Comparison of ENCODE assay signal across 11 mouse cellular contexts in the genomic region with DNA sequence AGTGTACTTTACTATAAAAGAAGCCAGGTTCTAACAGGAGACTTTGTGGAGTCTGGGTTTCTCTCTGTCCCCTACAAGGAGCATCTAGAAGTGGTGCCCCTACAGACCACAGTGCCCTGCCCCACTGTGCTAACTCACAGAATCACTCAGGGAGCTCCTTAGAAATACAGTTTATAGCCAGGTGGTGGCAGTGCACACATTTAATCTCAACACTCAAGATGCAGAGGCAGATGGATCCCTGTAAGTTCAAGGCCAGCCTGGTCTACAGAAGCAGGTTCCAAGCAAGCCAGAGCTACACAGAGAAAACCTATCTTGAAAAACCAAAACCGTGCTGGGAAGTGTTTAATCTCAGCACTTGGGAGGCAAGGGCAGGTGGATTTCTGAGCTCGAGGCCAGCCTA. TPM values are rescaled to one million over a fixed set of nuclear protein-coding genes. Genes with fewer than 3 reads are reported as not detected.
DNase-seq lines count a peak whose midpoint lies in the region; ATAC-seq and TF ChIP-seq lines count a peak whose summit lies in the region.
"Had no signal": no experiment of that assay in that cellular context is flagged by ENCODE, and none has a peak within 500 bp of the region (broad histone marks: within the 10 kb centered on the region; RNA-seq: fewer than 3 reads in every experiment).

No protein-coding gene starts in this region.

- DNase-seq in 416B (ENCODE audit: low read depth) (peak; percentile 62), MN1 (ENCODE audit: low spot score) (no peak)
- peak; percentile 42 for DNase-seq in CD4-positive helper T cell, adult 2 months (ENCODE audit: low read depth, low spot score)
- no peak for DNase-seq in heart, postnatal 0 days (ENCODE audit: low spot score)
- DNase-seq in layer of hippocampus, postnatal 14 days (ENCODE audit: low spot score in 2 of 2) = no peak

- peaks cover 76% of the 10 kb centered on the region for H3K36me3 ChIP-seq in intestine, postnatal 0 days (ENCODE audit: control insufficient read depth, insufficient read depth)
- H3K36me3 ChIP-seq in intestine, embryonic 15.5 days = peaks cover 39% of the 10 kb centered on the region
- peaks cover 63% of the 10 kb centered on the region for H3K36me3 ChIP-seq in heart, postnatal 0 days (replicated peaks; ENCODE audit: control insufficient read depth, insufficient read depth, low read length)

- no peak overlapping the region for H3K4me2 ChIP-seq in intestine, postnatal 0 days (replicated peaks; ENCODE audit: low read depth)
- no peak overlapping the region for H3K4me2 ChIP-seq in intestine, embryonic 15.5 days (replicated peaks)
- no peak overlapping the region for H3K4me2 ChIP-seq in heart, postnatal 0 days (ENCODE audit: low read depth, low read length)

- no peak for TF ChIP-seq EP300 in heart, postnatal 0 days (IDR thresholded peaks at IDR 0.05; ENCODE audit: low read depth)

- H3K27me3 ChIP-seq in intestine, postnatal 0 days (replicated peaks; ENCODE audit: control insufficient read depth, insufficient read depth, low read length) = no peaks in the 10 kb centered on the region
- H3K27me3 ChIP-seq in intestine, embryonic 15.5 days (replicated peaks) = no peaks in the 10 kb centered on the region
- no peaks in the 10 kb centered on the region for H3K27me3 ChIP-seq in heart, postnatal 0 days (ENCODE audit: control insufficient read depth, insufficient read depth, low read length)

- no peaks in the 10 kb centered on the region for H3K9me3 ChIP-seq in intestine, postnatal 0 days (ENCODE audit: control insufficient read depth)
- no peaks in the 10 kb centered on the region for H3K9me3 ChIP-seq in intestine, embryonic 15.5 days
- H3K9me3 ChIP-seq in heart, postnatal 0 days (replicated peaks; ENCODE audit: control insufficient read depth, low read length) = no peaks in the 10 kb centered on the region

- TF ChIP-seq CTCF in intestine, postnatal 0 days (IDR thresholded peaks at IDR 0.05; ENCODE audit: low read depth) = peak; percentile 28; the same call in 1 of the 2 replicates
- peak; percentile 9; the same call in 1 of the 2 replicates for TF ChIP-seq CTCF in heart, postnatal 0 days (IDR thresholded peaks at IDR 0.05; ENCODE audit: low read depth)

- no peak overlapping the region for H3K27ac ChIP-seq in intestine, postnatal 0 days (ENCODE audit: low read depth, low read length)
- no peak overlapping the region for H3K27ac ChIP-seq in intestine, embryonic 15.5 days
- peak overlapping the region; percentile 81 for H3K27ac ChIP-seq in heart, postnatal 0 days (ENCODE audit: low read depth)
- H3K27ac ChIP-seq: macrophage had no signal

- no peak overlapping the region for H3K4me3 ChIP-seq in intestine, postnatal 0 days (ENCODE audit: low read depth, low read length)
- no peak overlapping the region for H3K4me3 ChIP-seq in intestine, embryonic 15.5 days (replicated peaks)
- no peak overlapping the region for H3K4me3 ChIP-seq in heart, postnatal 0 days (ENCODE audit: low read depth, low read length)

- ATAC-seq in intestine, postnatal 0 days = no peak
- no peak for ATAC-seq in intestine, embryonic 15.5 days
- ATAC-seq in heart, postnatal 0 days (ENCODE audit: insufficient read depth, low read depth) = peak; percentile 12; the same call in 1 of the 2 replicates

- 91% methylated on average over 2 of the region's 2 CpGs for WGBS in intestine, postnatal 0 days
- WGBS in intestine, embryonic 15.5 days = 92% methylated on average over 2 of the region's 2 CpGs
- 68% methylated on average over 2 of the region's 2 CpGs for WGBS in heart, postnatal 0 days

- no peak overlapping the region for H3K9ac ChIP-seq in intestine, postnatal 0 days (ENCODE audit: low read depth, low read length)
- H3K9ac ChIP-seq in intestine, embryonic 15.5 days = no peak overlapping the region
- no peak overlapping the region for H3K9ac ChIP-seq in heart, postnatal 0 days (replicated peaks; ENCODE audit: low read depth, low read length)

- no peaks in the 10 kb centered on the region for H3K4me1 ChIP-seq in intestine, postnatal 0 days (replicated peaks; ENCODE audit: control insufficient read depth, insufficient read depth, low read length)
- H3K4me1 ChIP-seq in intestine, embryonic 15.5 days (replicated peaks) = no peaks in the 10 kb centered on the region
- peaks cover 3% of the 10 kb centered on the region; the same call in 1 of the 2 replicates for H3K4me1 ChIP-seq in heart, postnatal 0 days (ENCODE audit: control insufficient read depth, insufficient read depth)

RNA-seq across cellular contexts. Expression of a gene that starts 8.1 kb away (rescaled TPM):
- 12.5 and 13.0 TPM in 2 replicates for polyA plus RNA-seq in intestine, postnatal 0 days (2015; fragmentation: Nextera tagmentation; extraction: Ambion mirVana)
- polyA plus RNA-seq in intestine, embryonic 15.5 days (2015; fragmentation: Nextera tagmentation; extraction: Ambion mirVana) = 18.4 and 21.2 TPM in 2 replicates
- total RNA-seq in heart, postnatal 0 days (2014; rRNA removed; ENCODE audit: low replicate concordance) = 46.4 and 98.1 TPM in 2 replicates
- 29.8 and 30.8 TPM in 2 replicates for polyA plus RNA-seq in heart, postnatal 0 days (2015; fragmentation: Nextera tagmentation; extraction: Ambion mirVana)
- 10 to 100 TPM; 33.3 to 39.8 TPM for total RNA-seq in layer of hippocampus, postnatal 14 days (2021)

RNA-seq across cellular contexts. Expression of a gene that starts 10.9 kb away (rescaled TPM):
- polyA plus RNA-seq in intestine, postnatal 0 days (2015; fragmentation: Nextera tagmentation; extraction: Ambion mirVana) = 52.5 and 54.4 TPM in 2 replicates
- polyA plus RNA-seq in intestine, embryonic 15.5 days (2015; fragmentation: Nextera tagmentation; extraction: Ambion mirVana) = 23.6 and 29.7 TPM in 2 replicates
- 10.6 and 28.9 TPM in 2 replicates for total RNA-seq in heart, postnatal 0 days (2014; rRNA removed; ENCODE audit: low replicate concordance)
- 11.4 and 14.1 TPM in 2 replicates for polyA plus RNA-seq in heart, postnatal 0 days (2015; fragmentation: Nextera tagmentation; extraction: Ambion mirVana)
- 10 to 100 TPM; 26.4 to 28.1 TPM for total RNA-seq in layer of hippocampus, postnatal 14 days (2021)

RNA-seq across cellular contexts. Expression of a gene that starts 11.1 kb away (rescaled TPM):
- 3.7 and 4.2 TPM in 2 replicates for polyA plus RNA-seq in intestine, postnatal 0 days (2015; fragmentation: Nextera tagmentation; extraction: Ambion mirVana)
- polyA plus RNA-seq in intestine, embryonic 15.5 days (2015; fragmentation: Nextera tagmentation; extraction: Ambion mirVana) = 8.1 and 9.0 TPM in 2 replicates
- 0.93 and 2.8 TPM in 2 replicates for total RNA-seq in heart, postnatal 0 days (2014; rRNA removed; ENCODE audit: low replicate concordance)
- 3.3 and 3.4 TPM in 2 replicates for polyA plus RNA-seq in heart, postnatal 0 days (2015; fragmentation: Nextera tagmentation; extraction: Ambion mirVana)
- total RNA-seq in layer of hippocampus, postnatal 14 days (2021) = 1 to 10 TPM; 6.0 to 8.3 TPM

RNA-seq across cellular contexts. Expression of a gene that starts 14.0 kb away (rescaled TPM):
- polyA plus RNA-seq in intestine, postnatal 0 days (2015; fragmentation: Nextera tagmentation; extraction: Ambion mirVana) = 0.51 and 0.73 TPM in 2 replicates
- polyA plus RNA-seq in intestine, embryonic 15.5 days (2015; fragmentation: Nextera tagmentation; extraction: Ambion mirVana) = 1.7 and 6.9 TPM in 2 replicates
- total RNA-seq in heart, postnatal 0 days (2014; rRNA removed; ENCODE audit: low replicate concordance) = 4.9 and 5.0 TPM in 2 replicates
- 0.18 and 0.25 TPM in 2 replicates for polyA plus RNA-seq in heart, postnatal 0 days (2015; fragmentation: Nextera tagmentation; extraction: Ambion mirVana)
- not detected for total RNA-seq in layer of hippocampus, postnatal 14 days (2021)
- total RNA-seq: neutrophil, adult 5-6 weeks had no signal
- polyA plus RNA-seq: activated CD4-positive, CD25-positive, alpha-beta regulatory T cell, adult 4 months; macrophage; spleen, adult 2 months had no signal

RNA-seq across cellular contexts. Expression of a gene that starts 24.1 kb away (rescaled TPM):
- polyA plus RNA-seq in intestine, postnatal 0 days (2015; fragmentation: Nextera tagmentation; extraction: Ambion mirVana) = 118 and 121 TPM in 2 replicates
- polyA plus RNA-seq in intestine, embryonic 15.5 days (2015; fragmentation: Nextera tagmentation; extraction: Ambion mirVana) = 431 and 439 TPM in 2 replicates
- 175 and 320 TPM in 2 replicates for total RNA-seq in heart, postnatal 0 days (2014; rRNA removed; ENCODE audit: low replicate concordance)
- 116 and 117 TPM in 2 replicates for polyA plus RNA-seq in heart, postnatal 0 days (2015; fragmentation: Nextera tagmentation; extraction: Ambion mirVana)
- 1 to 10 TPM; 2.9 to 4.0 TPM for total RNA-seq in layer of hippocampus, postnatal 14 days (2021)

Comparison
In these comparisons a context has a peak if more than half of its experiments do, and no peak if none do; other contexts are left out.
1. DNase-seq: peak in 416B (single experiment) and CD4-positive helper T cell, adult 2 months (single experiment); none in heart, postnatal 0 days (single experiment), MN1 (single experiment) and layer of hippocampus, postnatal 14 days (0 of 2).